Mouse (Mus musculus): ENCODE data around the gene Plcb2. TPM values are rescaled to one million over a fixed set of nuclear protein-coding genes. Genes with fewer than 3 reads are reported as not detected.

Plcb2 gene
- 100 to 1,000 TPM; 150 to 176 TPM for total RNA-seq (2023)

DNA sequence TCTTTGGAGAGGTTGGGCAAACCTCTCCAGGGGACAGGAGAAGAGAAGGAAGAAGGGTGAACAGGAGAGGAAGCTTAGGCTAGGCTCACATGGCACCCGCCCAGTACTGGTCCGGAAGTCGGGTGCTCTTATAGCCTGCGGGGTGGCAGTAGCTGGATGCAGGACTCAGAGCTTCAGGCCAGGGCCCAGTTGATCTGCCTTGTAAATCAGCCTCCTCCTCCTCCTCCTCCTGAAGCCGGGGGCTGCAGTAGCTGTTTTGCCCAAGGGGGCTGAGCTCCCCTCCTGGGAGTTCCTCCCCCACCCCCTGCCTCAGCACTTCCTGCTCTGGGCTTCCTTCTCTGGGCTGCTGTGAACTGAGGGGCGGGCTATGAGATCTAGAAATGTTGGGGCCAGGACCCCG is at the start of gene Plcb2:
Gene Plcb2 (minus strand): TSS at position 102 of the 400 bp plus-strand sequence.

DNA sequence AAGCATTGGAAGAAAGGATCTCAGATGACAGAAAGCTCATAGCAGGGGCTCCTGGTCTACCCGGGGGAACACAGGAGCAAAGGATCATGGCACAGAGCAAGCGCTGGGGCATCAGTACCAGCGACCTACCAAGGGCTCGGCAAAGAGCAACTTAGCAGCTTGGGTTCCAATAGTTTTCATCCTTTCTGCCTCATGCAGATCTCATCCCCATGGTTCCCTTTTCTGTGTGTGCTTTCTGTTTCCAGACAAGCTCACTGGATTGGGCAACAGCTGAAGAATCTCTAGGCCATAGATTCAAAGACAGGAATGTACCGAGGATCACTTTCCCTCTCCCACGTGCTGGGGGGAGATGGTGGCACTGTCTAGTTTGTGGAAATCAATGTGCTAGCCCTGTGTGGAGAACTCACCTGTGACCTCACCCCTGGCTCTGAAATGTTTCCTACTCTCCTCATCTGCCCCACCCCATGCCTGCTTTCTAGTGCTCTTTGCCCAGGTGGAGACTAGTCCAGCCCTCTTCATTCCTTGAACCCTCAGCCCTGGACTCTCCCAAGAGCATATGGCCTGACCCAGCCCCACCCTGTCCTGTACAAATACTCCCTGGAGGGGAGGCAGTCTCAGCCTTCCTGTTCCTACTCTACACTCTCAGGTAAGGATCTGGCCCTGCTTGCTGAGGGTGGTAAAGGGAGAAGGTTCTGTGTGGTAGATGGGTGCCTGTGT is 44.1 kb upstream of the Plcb2 start, which contains the start of gene Phgr1:
Gene Phgr1 (plus strand): TSS at position 612 of the 717 bp plus-strand sequence.

DNA sequence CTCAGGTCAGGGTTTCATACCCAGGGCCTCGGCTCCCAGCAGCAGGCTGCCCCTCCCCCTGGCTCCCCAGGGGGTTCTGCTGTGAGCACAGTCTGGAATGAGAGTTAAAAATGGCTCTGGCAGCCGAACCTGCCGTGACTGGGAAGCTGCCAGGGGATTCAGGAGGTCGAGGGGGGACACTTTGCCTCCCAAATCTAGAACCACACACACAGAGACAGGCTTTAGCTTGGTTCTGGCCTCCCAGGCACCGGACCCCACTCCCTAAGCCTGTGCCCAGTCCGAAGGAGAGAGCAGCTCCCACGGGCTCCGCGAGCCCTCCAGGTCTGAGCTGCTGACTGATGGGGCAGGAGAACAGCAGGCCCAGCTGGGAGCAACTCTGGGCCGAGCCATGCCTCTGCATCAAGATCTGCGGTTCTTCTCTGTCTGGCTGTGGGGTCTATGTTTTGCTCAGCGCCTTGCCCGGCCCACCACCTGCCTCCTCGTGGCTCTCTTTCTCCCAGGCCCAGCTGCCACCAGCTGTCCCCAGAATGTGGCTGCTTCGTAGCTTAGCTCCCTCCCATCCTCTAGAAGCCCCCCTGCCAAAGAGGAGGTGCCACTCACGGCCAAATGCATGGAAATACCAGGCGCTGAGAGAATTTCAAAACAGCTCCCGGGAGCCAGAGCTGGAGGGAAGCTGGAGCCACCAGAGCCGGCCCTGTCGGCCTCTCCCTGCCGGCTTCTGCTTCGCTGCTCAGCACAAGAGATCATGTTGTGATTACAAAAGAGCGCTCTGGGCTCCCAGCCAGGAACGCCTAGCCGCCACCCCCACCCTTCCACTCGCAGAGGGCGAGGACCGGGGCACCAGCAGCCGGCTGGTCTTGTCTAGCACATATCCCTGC is 33.9 kb upstream of the Plcb2 start, which contains the start of gene Ccdc9b:
Gene Ccdc9b (minus strand): TSS at position 756 of the 878 bp plus-strand sequence.

DNA sequence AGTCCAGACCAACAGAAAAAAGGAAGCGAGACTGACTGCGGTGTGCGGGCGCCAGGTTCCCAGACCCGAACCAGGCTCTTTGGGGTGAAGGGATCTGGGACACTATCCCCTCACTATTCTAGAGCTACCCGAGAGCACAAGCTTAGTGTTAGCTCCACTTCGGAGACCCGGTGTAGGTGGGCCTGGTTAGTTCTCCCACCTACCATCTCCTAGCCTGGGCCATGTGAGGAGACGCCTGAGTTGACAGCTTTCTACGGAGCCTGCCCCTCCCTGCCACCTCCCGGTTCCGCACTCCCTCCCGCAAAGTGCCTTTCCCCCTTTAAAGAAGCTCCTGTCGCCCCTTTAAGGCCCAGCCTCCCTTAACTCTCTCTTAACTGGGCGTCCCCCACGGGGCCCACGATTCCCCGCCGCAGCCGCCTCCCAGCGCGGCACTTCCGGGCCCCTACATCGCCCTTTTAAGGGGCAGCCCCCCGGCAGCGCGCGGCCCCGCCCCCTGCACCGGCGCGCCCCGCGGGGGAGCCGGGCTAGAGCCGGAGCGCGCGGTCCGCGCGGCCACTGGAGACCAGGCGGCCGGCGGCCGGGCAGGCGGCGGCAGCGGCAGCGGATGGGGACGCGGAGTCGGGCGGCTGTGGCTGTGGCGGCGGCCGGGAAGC is 17.1 kb upstream of the Plcb2 start, which contains the start of gene Inafm2:
Gene Inafm2 (plus strand): TSS at position 527 of the 653 bp plus-strand sequence.

DNA sequence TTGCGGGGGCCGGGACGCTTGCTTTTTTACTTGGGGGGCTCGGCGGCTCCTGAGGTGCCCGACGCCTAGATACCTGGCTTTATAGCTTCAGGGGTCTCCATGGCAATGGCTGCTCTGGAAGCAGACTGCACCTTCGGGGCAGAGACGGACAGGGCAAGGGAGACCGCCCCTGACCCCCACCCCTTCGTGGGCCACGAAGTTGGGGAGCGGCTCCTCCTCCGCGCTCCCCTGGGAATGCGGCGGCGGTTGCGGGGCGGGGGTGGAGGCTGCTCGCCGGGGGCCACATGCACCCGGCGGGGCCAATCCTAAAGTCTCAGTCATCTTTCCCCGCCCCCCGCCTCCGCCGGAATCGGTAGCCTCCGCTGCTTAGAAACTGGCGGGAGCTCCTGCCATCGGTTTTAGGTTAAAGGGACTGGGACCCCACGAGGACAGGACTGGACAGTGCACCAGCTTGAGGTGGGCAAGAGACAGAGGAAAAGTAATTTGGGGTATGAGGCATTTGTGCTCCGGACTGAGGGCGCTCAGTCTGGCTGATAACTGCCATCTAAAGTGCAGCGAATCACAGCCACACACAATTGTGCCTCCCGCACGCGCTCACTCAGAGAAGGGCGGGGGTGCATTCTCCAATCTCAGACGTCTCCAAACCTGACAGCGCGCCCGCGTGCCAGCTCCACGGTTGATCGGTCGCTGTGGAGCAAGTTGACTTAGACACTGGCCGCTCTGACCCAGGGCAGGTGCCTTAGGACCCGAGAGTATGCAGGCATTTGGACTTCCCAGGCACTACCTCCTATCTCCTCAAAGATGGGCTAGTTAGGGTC is 24.1 kb downstream of the Plcb2 start, which contains the start of gene Ankrd63:
Gene Ankrd63 (minus strand): TSS at position 51 of the 818 bp plus-strand sequence.

DNA sequence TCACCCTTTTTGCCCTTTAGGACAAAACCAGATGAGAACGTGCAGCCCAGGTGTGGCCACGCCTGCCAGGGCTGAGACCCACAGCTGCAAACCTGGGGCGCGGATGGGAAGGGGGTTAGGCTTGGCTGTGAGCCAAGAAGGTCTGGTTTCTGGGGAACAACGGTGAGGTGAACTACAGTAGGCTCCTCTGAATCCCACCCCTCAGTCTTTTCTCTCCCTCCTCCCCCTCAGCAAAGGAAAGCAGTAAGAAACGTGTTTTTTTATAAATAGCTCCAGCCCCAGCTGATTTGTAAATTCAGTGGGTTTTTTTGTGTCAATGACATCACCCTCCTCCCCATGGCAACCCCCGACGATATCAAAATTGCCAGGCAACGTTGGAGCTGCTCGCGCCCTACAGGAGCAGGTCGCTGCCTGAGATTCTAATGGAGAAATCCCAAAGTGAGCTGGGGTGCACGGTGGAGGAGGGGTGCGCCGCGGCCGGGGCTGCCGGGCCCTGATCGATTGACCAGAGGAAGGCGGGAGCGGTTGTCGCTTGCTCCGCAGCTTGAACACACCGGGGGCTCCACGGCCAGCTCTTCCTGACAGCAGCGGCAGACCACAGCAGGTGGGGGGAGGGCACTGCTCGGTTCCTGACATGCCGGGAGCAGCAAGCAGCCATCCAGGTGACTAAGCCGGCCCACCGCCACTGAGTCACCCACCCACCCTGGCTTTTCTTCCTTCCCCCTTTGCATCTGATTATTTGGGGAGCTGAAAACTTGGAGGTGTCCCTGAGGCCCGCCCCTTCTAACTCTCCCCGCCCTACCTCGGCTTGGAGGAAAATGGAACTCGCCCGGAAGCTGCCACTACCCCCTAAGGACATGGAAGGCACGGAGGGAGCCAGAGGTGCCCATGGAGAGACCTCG is 65.1 kb downstream of the Plcb2 start, which contains the start of gene Pak6:
Gene Pak6 (plus strand): TSS at position 402 of the 902 bp plus-strand sequence.

Other genes with a start within 250 kb of the Plcb2 start
- 10 to 100 TPM; 77.1 to 87.0 TPM for gene Srp14, start 248.7 kb downstream of the Plcb2 start, total RNA-seq (2023)
- gene Bmf, start 178.8 kb downstream of the Plcb2 start, total RNA-seq (2023), result 10 to 100 TPM; 11.5 to 15.4 TPM
- gene Bub1b, start 130.2 kb downstream of the Plcb2 start, total RNA-seq (2023), result 10 to 100 TPM; 46.1 to 54.8 TPM
- not detected for gene Pak6, start 65.1 kb downstream of the Plcb2 start, total RNA-seq (2023)
- gene Ankrd63, start 24.5 kb downstream of the Plcb2 start, total RNA-seq (2023), result 1 to 10 TPM; 1.1 TPM
- gene Inafm2, start 17.3 kb upstream of the Plcb2 start, total RNA-seq (2023), result 10 to 100 TPM; 11.4 to 12.8 TPM
- gene Ccdc9b, start 34.2 kb upstream of the Plcb2 start, total RNA-seq (2023), result under 1 TPM; 0.18 to 0.75 TPM
- not detected for gene Phgr1, start 44.3 kb upstream of the Plcb2 start, total RNA-seq (2023)
- not detected for gene Disp2, start 51.3 kb upstream of the Plcb2 start, total RNA-seq (2023)
- 10 to 100 TPM; 42.2 to 53.8 TPM for gene Knstrn, start 85.6 kb upstream of the Plcb2 start, total RNA-seq (2023)
- 10 to 100 TPM; 31.4 to 36.0 TPM for gene Ivd, start 133.5 kb upstream of the Plcb2 start, total RNA-seq (2023)
- 10 to 100 TPM in 1 of 2 experiments, 1 to 10 TPM in 1; 8.3 to 10.1 TPM for gene Bahd1, start 171.9 kb upstream of the Plcb2 start, total RNA-seq (2023)
- 1 to 10 TPM; 3.4 to 4.7 TPM for gene Chst14, start 198.1 kb upstream of the Plcb2 start, total RNA-seq (2023)